Mouse (Mus musculus): ENCODE data around the gene Mtmr14.

The Mtmr14 gene

DNA sequence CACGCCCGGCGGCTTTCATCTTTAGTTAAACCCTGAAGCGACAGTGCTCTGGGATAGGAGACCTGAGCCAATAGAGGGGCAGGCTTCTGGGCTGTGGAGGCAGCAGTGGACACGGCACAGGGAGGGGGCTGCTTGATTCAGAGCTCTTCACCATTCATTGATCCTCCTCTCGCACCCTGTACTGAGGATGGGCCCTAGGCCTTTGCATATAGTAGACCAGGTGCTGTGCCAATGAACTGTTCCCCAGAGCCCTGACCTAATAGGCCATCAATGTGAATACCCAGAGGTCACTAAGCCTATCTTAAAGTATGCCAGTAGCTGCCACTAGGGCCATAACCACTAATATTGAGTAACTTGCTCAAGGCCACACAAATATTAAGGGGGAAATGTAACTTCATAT, 44.0 kb downstream of the Mtmr14 start:
- DNase-seq (ENCODE audit: low spot score): no peak

- no peak for DNase-seq (ENCODE audit: low spot score)
Observed at GRCm38 (mm10) chr6:113282101-113282802, 44.6 kb downstream of the Mtmr14 start, which contains the start of gene Cpne9. Gene Cpne9 (plus strand): TSS chr6:113282307.

DNA sequence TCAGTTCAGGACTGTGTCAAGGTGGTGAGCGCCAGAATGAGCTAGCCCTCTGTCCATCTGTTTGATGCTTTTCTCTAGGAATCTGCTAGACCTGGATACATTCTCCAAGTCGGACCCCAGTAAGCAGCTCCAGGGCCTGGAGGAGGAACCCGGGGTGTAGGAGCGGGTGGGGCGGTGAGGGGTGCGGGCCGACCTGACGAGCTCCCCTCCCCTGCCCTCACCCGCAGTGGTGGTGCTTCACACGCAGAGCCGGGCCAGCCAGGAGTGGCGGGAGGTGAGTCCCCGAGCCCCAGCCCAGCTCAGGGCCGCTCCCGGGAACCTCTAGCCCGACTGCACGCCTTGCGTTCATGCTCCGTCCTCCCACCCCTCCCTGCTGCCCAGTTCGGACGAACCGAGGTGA, 45.3 kb downstream of the Mtmr14 start:
- DNase-seq (ENCODE audit: low spot score): no peak

- no peak for DNase-seq (ENCODE audit: low spot score)
Observed at GRCm38 (mm10) chr6:113283500-113283899, 45.9 kb downstream of the Mtmr14 start.

DNA sequence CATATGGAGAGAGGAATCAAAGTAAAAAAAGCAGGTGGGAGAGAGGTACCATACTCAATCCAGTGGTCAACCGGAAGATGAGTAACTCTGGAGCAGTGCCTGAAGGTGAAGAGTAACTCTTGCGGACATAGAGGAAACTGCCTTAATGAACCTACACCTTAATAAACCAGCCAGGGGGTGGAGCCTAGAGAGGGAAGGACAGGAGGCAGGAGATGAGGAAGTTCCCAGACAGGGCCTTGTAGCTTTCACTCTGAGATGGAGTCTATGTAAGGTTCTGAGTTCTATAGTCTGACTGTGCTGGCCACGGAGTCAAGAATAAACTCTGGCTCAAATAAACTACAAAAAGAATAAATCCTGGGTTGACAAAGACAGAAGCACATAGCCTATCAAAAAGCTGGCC, 47.3 kb downstream of the Mtmr14 start:
- no peak for DNase-seq (ENCODE audit: low spot score)

DNA sequence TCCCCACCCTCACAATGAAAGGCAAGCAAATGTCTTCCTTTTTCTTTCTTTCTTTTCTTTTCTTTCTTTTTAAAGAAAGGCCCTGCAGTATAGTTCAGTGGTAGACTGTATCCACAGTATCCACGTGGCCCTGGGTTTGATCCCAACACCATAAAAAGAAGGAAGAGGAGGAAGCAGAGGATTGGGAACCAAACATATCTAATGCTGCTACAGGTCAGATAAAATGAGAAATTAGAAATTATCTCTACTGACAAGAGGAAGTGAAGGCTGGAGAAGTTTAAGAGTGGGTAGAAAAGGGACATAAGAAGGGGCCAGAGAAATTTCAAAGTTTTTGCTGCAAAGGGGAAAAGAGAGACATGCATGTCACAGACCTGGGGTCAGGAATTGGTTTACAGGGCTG, 48.7 kb downstream of the Mtmr14 start:
- no peak for DNase-seq (ENCODE audit: low spot score)

GRCm38 (mm10) chr6:113287236-113287635, 49.6 kb downstream of the Mtmr14 start:
- no peak for DNase-seq (ENCODE audit: low spot score)

GRCm38 (mm10) chr6:113289346-113289745, 51.7 kb downstream of the Mtmr14 start:
- no peak for DNase-seq (ENCODE audit: low spot score)

- no peak for DNase-seq (ENCODE audit: low spot score)
Observed at GRCm38 (mm10) chr6:113290346-113290745, 52.7 kb downstream of the Mtmr14 start.

DNA sequence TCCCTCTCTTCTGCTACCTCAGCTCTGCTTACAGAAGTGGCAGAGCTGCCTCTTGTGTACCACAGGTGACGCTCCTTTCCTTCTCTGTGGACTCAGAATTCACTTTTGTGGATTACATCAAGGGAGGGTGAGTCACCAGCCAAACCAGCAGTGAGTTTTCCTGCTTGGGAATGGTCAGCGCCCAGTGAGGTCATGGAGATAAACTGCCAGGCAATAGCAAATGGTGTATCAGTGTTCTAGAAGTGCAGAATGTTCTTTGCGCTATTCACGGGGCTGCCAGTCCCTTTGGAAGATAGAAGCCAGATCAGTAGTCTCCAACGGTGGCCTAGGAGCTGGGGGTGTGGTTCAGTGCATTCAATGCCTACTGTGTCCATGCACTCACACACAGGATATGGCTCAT, 55.3 kb downstream of the Mtmr14 start:
- DNase-seq (ENCODE audit: low spot score): no peak

DNA sequence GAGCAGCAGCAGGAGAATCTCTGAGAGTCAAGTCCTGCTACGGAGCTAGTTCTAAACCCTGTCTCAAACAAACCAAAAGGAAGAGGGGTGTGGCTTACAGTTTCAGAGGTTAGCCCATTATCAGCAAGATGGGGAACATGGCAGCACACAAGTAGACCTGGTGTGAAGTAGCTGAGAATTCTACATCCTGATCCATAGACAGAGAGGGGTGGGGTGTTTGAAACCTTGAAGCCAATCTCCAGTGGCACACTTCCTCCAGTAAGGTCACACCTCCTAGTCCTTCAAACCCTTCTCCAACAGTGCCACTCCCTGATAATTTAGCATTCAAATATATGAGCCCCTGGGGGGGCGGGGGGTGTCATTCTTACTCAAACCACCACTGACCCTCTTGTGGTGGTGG, 58.4 kb downstream of the Mtmr14 start:
- DNase-seq (ENCODE audit: low spot score): no peak

- no peak for DNase-seq (ENCODE audit: low spot score)
Observed at GRCm38 (mm10) chr6:113296639-113297038, 59.0 kb downstream of the Mtmr14 start.

DNA sequence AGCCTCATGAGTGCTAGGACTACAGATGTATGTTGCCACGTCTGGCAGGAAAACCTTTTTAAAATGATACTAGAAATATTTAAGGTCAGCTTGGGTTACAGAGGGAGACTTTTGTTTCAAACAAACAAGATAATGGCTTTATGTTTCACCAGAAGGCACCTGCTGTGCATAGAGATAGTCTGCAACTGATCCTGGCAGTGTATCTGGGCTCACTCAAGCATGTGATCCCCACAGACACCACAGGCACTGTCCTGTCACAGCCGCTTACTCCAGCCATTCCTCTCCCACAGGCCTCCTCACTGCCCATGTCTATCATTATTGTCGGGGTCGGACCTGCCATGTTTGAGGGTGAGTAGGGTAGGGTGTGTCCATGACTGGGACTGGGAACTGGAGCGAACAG, 63.7 kb downstream of the Mtmr14 start:
- no peak for DNase-seq (ENCODE audit: low spot score)

DNA sequence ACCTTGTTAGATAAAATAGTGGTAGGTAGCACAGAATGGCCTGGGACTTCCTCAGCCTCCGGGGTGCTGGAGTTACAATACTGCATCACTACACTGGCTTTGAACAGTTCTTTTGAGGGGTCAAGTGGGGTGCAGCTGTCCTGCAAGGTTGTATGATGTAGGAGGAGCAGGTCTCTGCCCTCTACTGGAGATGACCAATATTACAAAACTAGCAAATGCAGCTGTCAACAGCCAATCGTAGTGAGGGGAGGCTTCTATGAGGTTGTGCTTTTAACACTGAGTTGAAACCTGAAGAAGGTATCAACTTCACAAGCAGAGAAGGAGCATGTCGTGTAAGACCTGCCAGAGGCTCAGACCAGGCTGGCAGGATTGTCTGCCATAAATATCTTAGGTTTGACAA, 64.6 kb downstream of the Mtmr14 start:
- no peak for DNase-seq (ENCODE audit: low spot score)

DNA sequence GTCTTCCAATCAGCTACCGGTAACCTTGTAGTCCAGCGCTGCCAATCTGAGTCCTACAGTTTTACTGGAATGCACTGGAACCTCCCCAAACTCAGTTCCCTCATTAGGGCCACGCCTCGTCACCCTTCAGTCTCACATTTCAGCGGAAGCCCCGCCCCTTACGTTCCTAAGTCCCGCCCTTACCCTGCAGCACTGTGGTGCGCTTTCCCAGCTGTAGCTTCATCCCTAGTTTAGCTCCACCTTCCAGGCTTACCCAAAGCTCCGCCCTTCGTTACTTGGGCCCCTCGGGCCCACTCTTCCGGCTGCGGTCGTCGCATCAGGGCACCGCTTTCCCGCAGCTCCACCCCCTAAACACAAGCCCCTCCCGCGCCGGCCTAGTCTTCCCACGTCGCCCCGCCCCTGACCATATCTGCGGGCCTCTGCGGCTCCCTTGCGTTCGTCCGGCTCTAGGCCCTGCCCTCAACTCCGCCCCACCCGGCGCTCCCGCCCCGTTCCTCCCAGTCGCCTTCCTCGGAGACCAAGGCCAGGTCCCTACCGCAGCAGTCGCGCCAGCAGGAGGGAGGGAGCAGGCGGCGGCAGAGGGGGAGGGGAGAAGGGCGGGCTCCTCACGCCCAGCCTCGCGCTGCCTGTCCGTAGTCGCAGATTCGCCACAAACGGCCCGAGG, 68.8 kb downstream of the Mtmr14 start:
- peak; percentile 99 for DNase-seq (ENCODE audit: low spot score)

GRCm38 (mm10) chr6:113306986-113307349, 69.3 kb downstream of the Mtmr14 start, which contains the start of gene Brpf1:
Gene Brpf1 (plus strand): TSS chr6:113307137.
- DNase-seq (ENCODE audit: low spot score): no peak

- no peak for DNase-seq (ENCODE audit: low spot score)
Observed at GRCm38 (mm10) chr6:113307481-113308121, 70.0 kb downstream of the Mtmr14 start.

- DNase-seq (ENCODE audit: low spot score): no peak
Observed at GRCm38 (mm10) chr6:113308141-113308540, 70.5 kb downstream of the Mtmr14 start.

GRCm38 (mm10) chr6:113315972-113316371, 78.3 kb downstream of the Mtmr14 start:
- DNase-seq (ENCODE audit: low spot score): no peak

GRCm38 (mm10) chr6:113326533-113327315, 89.1 kb downstream of the Mtmr14 start, which contains the start of gene Ogg1:
Gene Ogg1 (plus strand): TSS chr6:113326972.
- peak; percentile 88 for DNase-seq (ENCODE audit: low spot score)

GRCm38 (mm10) chr6:113329396-113329795, 91.8 kb downstream of the Mtmr14 start:
- DNase-seq (ENCODE audit: low spot score): no peak

- no peak for DNase-seq (ENCODE audit: low spot score)
Observed at GRCm38 (mm10) chr6:113330547-113330946, 92.9 kb downstream of the Mtmr14 start.
